Mouse (Mus musculus): ENCODE data around the gene Sorcs2. TPM values are rescaled to one million over a fixed set of nuclear protein-coding genes. Genes with fewer than 3 reads are reported as not detected.

The Sorcs2 gene
- 7.1 TPM for total RNA-seq (2023)

DNA sequence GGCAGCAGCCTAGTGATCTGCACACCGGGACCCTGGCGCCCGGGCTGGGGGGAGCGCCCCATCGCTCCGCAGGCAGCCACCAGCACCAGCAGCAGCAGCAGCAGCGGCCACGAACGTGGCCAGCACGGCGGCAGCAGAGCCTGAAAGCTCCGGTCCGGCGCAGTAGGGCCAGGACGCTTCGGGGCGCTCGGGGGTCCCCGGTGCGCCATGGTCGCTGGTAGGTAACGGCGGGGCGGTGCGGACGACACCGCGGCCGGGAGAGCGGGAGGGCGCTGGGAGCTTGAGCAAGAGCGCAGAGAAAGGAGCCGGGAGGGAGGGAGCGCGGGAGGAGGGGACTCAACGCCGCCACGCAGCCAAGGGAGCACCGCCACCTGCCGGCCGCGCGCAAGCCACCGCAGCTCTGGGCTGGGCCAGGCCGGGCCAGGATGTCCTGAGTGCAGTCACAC is at the start of gene Sorcs2:
Gene Sorcs2, minus strand, starts transcription at position 303 of the 446 bp plus-strand sequence.

DNA sequence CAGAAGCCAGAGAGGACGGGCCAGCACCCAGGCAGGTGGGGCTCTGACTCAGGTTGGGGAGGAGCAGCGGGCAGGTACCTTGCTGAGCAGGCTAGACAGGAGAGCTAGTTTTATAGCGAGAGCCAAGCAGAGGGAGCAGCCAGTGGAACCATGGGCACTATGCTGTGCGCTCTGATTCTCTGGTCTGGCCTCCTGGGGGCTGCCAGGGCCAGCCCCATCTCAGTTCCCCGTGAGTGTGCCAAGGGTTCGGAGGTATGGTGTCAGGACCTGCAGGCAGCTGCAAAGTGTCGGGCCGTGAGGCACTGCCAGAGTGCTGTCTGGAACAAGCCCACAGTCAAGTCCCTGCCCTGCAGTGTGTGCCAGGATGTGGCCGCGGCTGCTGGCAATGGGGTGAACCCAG is 194.0 kb downstream of the Sorcs2 start, which contains the start of gene Psapl1:
Gene Psapl1, plus strand, starts transcription at position 106 of the 400 bp plus-strand sequence.

Other genes with a start within 250 kb of the Sorcs2 start
- gene Psapl1, start 194.1 kb downstream of the Sorcs2 start, total RNA-seq (2023) = not detected
- 24.9 TPM for gene Grpel1, start 66.9 kb upstream of the Sorcs2 start, total RNA-seq (2023)
- 22.4 TPM for gene Tada2b, start 86.1 kb upstream of the Sorcs2 start, total RNA-seq (2023)
- gene Ccdc96, start 86.4 kb upstream of the Sorcs2 start, total RNA-seq (2023) = 0.27 TPM
- gene Tbc1d14, start 195.1 kb upstream of the Sorcs2 start, total RNA-seq (2023) = 71.2 TPM

Measured in CD4-positive naive resting alpha-beta T cell, adult 57 days (primary cell).